Mouse (Mus musculus) CD4-positive helper T cell, adult 2 months (primary cell): ENCODE measurements around the gene C2cd3.

ENCODE experiments used
- DNase-seq: peaks from one replicate; pipeline ENCODE4 v3.0.0-alpha.2; 2012; ENCODE audit warnings: low read depth, missing footprints, low spot score

C2cd3 gene

GRCm38 (mm10) chr7:100402715-100403114, 30.7 kb downstream of the C2cd3 start:
- no peak for DNase-seq

GRCm38 (mm10) chr7:100407677-100408076, 35.6 kb downstream of the C2cd3 start:
- DNase-seq: no peak

- no peak for DNase-seq
These were observed 36.7 kb downstream of the C2cd3 start for GRCm38 (mm10) chr7:100408684-100409083.

- DNase-seq: no peak
These were observed 53.8 kb downstream of the C2cd3 start for GRCm38 (mm10) chr7:100425795-100426194.

- peak; percentile 56 for DNase-seq
These were observed 57.1 kb downstream of the C2cd3 start for GRCm38 (mm10) chr7:100429102-100429501.

GRCm38 (mm10) chr7:100429911-100430310, 57.9 kb downstream of the C2cd3 start:
- no peak for DNase-seq

- DNase-seq: no peak
These were observed 59.1 kb downstream of the C2cd3 start for GRCm38 (mm10) chr7:100431103-100431502.

- no peak for DNase-seq
These were observed 61.3 kb downstream of the C2cd3 start for GRCm38 (mm10) chr7:100433295-100433694.

- no peak for DNase-seq
These were observed 71.7 kb downstream of the C2cd3 start for GRCm38 (mm10) chr7:100443728-100444127.

GRCm38 (mm10) chr7:100446271-100446670, 74.2 kb downstream of the C2cd3 start:
- no peak for DNase-seq

GRCm38 (mm10) chr7:100448530-100448929, 76.5 kb downstream of the C2cd3 start:
- DNase-seq: peak; percentile 73

GRCm38 (mm10) chr7:100448985-100449384, 77.0 kb downstream of the C2cd3 start:
- DNase-seq: peak; percentile 87

GRCm38 (mm10) chr7:100458153-100458552, 86.1 kb downstream of the C2cd3 start:
- no peak for DNase-seq

- DNase-seq: no peak
These were observed 87.8 kb downstream of the C2cd3 start for GRCm38 (mm10) chr7:100459862-100460261.

- no peak for DNase-seq
These were observed 89.7 kb downstream of the C2cd3 start for GRCm38 (mm10) chr7:100461621-100462151.

GRCm38 (mm10) chr7:100463194-100463593, 91.2 kb downstream of the C2cd3 start:
- DNase-seq: no peak

GRCm38 (mm10) chr7:100463757-100464156, 91.7 kb downstream of the C2cd3 start:
- DNase-seq: no peak

- DNase-seq: no peak
These were observed 92.2 kb downstream of the C2cd3 start for GRCm38 (mm10) chr7:100464248-100464647.

GRCm38 (mm10) chr7:100465248-100465647, 93.2 kb downstream of the C2cd3 start:
- DNase-seq: no peak

- no peak for DNase-seq
These were observed 93.8 kb downstream of the C2cd3 start for GRCm38 (mm10) chr7:100465656-100466309.

GRCm38 (mm10) chr7:100466781-100467510, 94.9 kb downstream of the C2cd3 start:
- no peak for DNase-seq

GRCm38 (mm10) chr7:100468761-100469160, 96.7 kb downstream of the C2cd3 start:
- no peak for DNase-seq

- DNase-seq: no peak
These were observed 97.5 kb downstream of the C2cd3 start for GRCm38 (mm10) chr7:100469502-100469901.
